Mouse (Mus musculus) megakaryocyte-erythroid progenitor cell, adult 5-6 weeks (primary cell): ENCODE results near the gene Pkd2. TPM values are rescaled to one million over a fixed set of nuclear protein-coding genes. Genes with fewer than 3 reads are reported as not detected.
A peak's percentile ranks its signal among the peaks of the same experiment; 100 is the strongest.
"Not testable (repeated sequence)": the region's sequence is repeated elsewhere in the genome, so short reads cannot be mapped to it uniquely, and the experiment has no call there.

Experiments used
- ATAC-seq: replicated peaks from 2 replicates; pipeline ENCODE4 v1.8.0; 2016; ENCODE audit warnings: mild to moderate bottlenecking, inconsistent platforms; ENCODE audit not compliant: severe bottlenecking, poor library complexity, low FRiP score, low TSS enrichment
- total RNA-seq, 2 experiments: library from RNA; stranded (forward) in 1 of 2; stranded (reverse) in 1 of 2; fragments of 200-1000, 215-1000 nt in 1 of 2; fragments of >200 nt in 1 of 2; fragmentation: Nextera tagmentation in 1 of 2; gene quantifications; 2 replicates each; pipeline ENCODE4 v1.2.3; 2014 to 2017

Pkd2 gene
- total RNA-seq (2014; fragmentation: Nextera tagmentation) = 2.6 and 5.4 TPM in 2 replicates
- 2.4 and 2.6 TPM in 2 replicates for total RNA-seq (2017)

GRCm38 (mm10) chr5:104458832-104459705 lies at the start of gene Pkd2:
Gene Pkd2 (plus strand): TSS chr5:104459450.
- ATAC-seq = peak; percentile 79

DNA sequence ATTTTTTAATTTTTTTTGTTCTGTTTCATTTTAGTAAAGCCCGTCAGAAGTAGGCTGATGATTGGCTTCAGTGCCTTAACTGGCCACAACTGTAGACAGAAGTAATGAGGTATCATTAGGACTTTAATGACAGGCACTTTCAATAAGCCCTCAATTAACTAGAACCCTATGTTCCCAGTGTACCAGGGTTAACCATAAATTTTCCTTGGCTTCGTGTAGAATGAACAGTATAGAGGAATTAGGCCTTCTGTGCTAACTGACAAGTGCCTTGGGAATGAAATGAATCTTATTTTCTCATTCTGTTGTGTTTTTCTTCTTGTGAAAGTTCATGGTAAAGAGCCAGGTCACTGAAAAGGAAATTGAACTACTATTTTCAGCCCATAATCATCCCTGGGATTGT lies 43.3 kb upstream of the Pkd2 start:
- ATAC-seq = no peak

DNA sequence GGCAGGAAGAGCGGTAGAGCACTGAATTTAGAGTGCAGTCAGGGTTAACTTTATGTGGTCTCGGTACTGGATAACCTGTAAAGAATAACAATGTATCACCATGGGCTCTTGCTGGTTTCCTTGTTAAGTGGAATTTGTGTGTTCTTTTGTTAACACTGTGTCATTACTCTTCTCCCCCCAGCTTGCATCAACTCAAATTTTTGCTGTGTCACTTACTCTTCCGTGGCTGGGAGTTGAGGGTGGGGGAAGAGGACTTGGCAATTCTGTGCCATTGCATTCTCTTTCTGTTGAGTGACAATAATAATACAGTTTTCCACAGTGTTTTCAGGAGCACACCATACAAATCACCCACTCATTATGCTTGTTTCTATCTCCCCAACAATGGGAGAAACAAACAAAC lies 42.2 kb upstream of the Pkd2 start:
- no peak for ATAC-seq

- no peak for ATAC-seq
These were observed 41.5 kb upstream of the Pkd2 start for GRCm38 (mm10) chr5:104417721-104418120.

DNA sequence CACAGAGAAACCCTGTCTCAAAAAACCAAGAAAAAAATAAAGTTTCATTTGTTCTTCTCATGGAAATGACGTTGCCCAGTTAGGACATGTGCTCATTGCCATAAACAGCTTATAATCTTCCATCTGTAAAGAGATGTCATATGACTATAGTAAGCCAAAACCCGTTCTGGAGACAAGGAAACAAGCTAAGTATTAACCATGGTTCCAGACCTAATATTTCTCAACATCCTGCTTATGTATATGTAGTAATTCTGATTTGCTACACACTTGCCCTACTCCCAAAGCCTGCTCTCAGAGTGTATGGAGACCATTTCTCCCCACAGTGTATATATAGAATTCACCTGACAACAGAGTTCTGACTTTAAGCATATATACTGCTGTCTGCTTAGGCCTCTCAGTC lies 37.2 kb upstream of the Pkd2 start:
- ATAC-seq = no peak

DNA sequence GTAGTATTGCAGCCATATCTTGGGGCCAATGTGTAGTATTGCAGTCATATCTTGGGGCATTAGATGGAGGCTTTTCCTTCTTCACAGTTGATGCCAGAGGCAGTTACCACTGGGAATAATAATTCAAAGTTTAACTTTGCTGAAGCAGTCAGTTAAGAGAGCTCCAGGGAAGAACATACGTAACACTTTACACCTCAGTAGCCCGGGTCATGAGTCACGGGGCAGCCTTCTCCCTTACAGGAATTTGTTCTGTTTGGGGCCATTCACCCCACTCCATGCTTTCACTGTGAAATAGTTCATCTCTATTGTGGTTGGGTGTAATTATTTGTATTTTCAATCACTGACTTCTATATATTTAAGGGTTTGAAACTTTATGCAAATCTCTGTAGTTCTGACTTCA lies 35.4 kb upstream of the Pkd2 start:
- no peak for ATAC-seq

GRCm38 (mm10) chr5:104425949-104426348 lies 33.3 kb upstream of the Pkd2 start:
- no peak for ATAC-seq

GRCm38 (mm10) chr5:104432886-104433285 lies 26.4 kb upstream of the Pkd2 start:
- ATAC-seq = no peak

- ATAC-seq = no peak
These were observed 25.2 kb upstream of the Pkd2 start for GRCm38 (mm10) chr5:104433968-104434565.

GRCm38 (mm10) chr5:104434835-104435301 lies 24.4 kb upstream of the Pkd2 start, which contains the start of gene Spp1:
Gene Spp1 (plus strand): TSS chr5:104435118.
- ATAC-seq = no peak

- ATAC-seq = no peak
These were observed 22.7 kb upstream of the Pkd2 start for GRCm38 (mm10) chr5:104436406-104437076.

DNA sequence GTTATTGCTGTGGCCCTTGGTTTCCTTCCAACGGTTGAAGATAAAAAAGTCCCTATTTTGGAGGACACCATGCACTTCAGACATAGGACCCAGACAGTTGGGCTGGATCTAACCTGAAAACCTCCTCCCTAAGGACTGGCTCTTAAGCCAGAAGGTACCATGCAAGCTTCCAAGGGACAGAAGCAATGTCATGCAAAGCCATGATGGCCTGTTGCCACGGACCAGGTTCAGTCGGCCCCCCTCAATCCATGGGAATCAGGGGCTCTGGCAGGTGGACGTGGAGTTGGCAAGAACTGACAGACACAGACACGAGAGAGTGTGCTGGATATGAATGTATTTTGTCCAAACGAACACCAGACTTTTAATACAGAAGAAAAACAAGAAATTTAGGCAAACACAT lies 16.9 kb upstream of the Pkd2 start:
- no peak for ATAC-seq

GRCm38 (mm10) chr5:104442850-104443249 lies 16.4 kb upstream of the Pkd2 start:
- no peak for ATAC-seq

GRCm38 (mm10) chr5:104446156-104446555 lies 13.1 kb upstream of the Pkd2 start:
- peak; percentile 85 for ATAC-seq

- ATAC-seq = not testable (repeated sequence)
These were observed 10.9 kb upstream of the Pkd2 start for GRCm38 (mm10) chr5:104448346-104448745.

- no peak for ATAC-seq
These were observed 9.8 kb upstream of the Pkd2 start for GRCm38 (mm10) chr5:104449491-104449890.

GRCm38 (mm10) chr5:104453075-104453474 lies 6.2 kb upstream of the Pkd2 start:
- no peak for ATAC-seq

DNA sequence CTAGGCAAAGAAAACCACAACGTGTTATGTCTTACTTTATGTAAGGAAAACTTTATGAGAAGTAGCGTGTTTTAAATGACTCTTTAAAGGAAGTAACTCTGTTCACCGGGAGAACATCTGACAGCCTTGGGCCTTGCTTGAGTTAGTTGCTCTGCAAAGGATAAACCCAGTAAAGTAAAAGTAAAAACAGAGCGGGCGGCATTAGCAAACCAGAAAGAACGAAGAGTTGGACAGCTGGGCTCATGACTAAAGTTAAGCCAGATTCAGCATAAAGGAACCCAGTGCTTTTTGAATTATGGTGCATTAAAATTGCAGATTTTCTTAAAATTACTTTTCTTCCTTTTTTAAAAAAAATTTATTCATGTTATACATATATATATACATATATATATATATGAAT lies 4.7 kb upstream of the Pkd2 start:
- no peak for ATAC-seq

DNA sequence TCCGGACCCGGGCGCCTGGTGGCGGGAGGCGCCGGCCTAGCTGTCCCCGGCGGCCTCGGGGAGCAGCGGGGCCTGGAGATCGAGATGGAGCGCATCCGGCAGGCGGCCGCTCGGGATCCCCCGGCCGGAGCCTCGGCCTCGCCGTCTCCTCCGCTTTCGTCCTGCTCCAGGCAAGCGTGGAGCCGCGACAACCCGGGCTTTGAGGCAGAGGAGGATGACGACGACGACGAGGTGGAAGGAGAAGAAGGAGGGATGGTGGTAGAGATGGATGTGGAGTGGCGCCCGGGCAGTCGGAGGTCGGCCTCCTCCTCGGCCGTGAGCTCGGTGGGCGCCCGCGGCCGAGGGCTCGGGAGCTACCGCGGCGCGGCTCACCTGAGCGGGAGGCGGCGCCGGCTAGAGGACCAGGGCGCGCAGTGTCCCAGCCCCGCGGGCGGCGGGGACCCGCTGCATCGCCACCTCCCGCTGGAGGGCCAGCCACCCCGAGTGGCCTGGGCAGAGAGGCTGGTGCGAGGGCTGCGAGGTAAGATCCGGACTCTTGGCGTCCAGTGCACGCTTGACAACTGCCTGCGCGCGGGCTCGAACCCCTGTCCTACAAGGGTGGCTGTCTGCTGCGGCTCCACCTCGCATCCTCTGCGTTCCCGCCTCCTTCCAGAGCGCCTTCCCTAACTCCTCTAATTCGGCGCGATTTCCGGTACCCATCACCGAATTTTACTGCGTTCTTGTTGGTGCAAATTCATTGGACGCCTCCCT lies 631 bp downstream of the Pkd2 start:
- ATAC-seq = peak; percentile 60

- ATAC-seq = no peak
These were observed 1.2 kb downstream of the Pkd2 start for GRCm38 (mm10) chr5:104460456-104460838.
